Mouse (Mus musculus) heart, embryonic 11.5 days (tissue): ENCODE results near the gene Unk. TPM values are rescaled to one million over a fixed set of nuclear protein-coding genes. Genes with fewer than 3 reads are reported as not detected.

Experiments
- ATAC-seq: fragments of 200-750 bp; cut with Nextera tagmentation; replicated peaks from 2 replicates; pipeline ENCODE4 v1.8.0; 2017; ENCODE audit warnings: moderate library complexity; ENCODE audit not compliant: insufficient number of reproducible peaks, low FRiP score, low TSS enrichment
- H3K27ac ChIP-seq: fragments of 300-500 bp; sonication (generic); 2 replicates; pipeline ENCODE4 v1.5.1; 2014; ENCODE audit warnings: mild to moderate bottlenecking, low read depth, low read length
- H3K27me3 ChIP-seq: fragments of 300-500 bp; sonication (generic); 2 replicates; pipeline ENCODE4 v1.6.1; 2014; ENCODE audit warnings: mild to moderate bottlenecking, low read length, mixed read lengths; ENCODE audit not compliant: control insufficient read depth, insufficient read depth
- H3K36me3 ChIP-seq: fragments of 300-500 bp; sonication (generic); 2 replicates; pipeline ENCODE4 v1.6.1; 2014; ENCODE audit warnings: mild to moderate bottlenecking, low read length, moderate library complexity, mixed read lengths; ENCODE audit not compliant: control insufficient read depth, insufficient read depth
- H3K4me1 ChIP-seq: fragments of 300-500 bp; sonication (generic); 2 replicates; pipeline ENCODE4 v1.6.1; 2014; ENCODE audit warnings: low read length; ENCODE audit not compliant: control insufficient read depth, insufficient read depth
- H3K4me2 ChIP-seq: fragments of 300-500 bp; sonication (generic); 2 replicates; pipeline ENCODE4 v1.6.1; 2014; ENCODE audit warnings: mild to moderate bottlenecking, moderate library complexity
- H3K4me3 ChIP-seq: fragments of 300-500 bp; sonication (generic); 2 replicates; pipeline ENCODE4 v1.5.1; 2014; ENCODE audit warnings: low read depth, low read length
- H3K9ac ChIP-seq: fragments of 300-500 bp; sonication (generic); 2 replicates; pipeline ENCODE4 v1.6.1; 2014; ENCODE audit warnings: mild to moderate bottlenecking, low read depth, low read length, moderate library complexity
- H3K9me3 ChIP-seq: fragments of 300-500 bp; sonication (generic); replicated peaks from 2 replicates; pipeline ENCODE4 v1.6.1; 2016; ENCODE audit warnings: low read length; ENCODE audit not compliant: control insufficient read depth
- WGBS: fragments of 180-500 bp; shearing (Covaris S2); extraction: QIAGEN DNeasy Blood & Tissue Kit; methylation state at CpG from one replicate; pipeline ENCODE4 v1.1.7; 2014; ENCODE audit not compliant: insufficient replicate concordance; 5-methylcytosine and 5-hydroxymethylcytosine counted together
- polyA plus RNA-seq: library from polyadenylated mRNA; unstranded; fragments of >200 nt; fragmentation: Nextera tagmentation; extraction: Ambion mirVana; gene quantifications from 2 replicates; pipeline ENCODE4 v1.2.1, GENCODE M21; 2014

The Unk gene
- polyA plus RNA-seq, 1 experiment from 2014 or later: 18.7 TPM

- Histone ChIP-seq H3K4me3 (no peak overlapping the region), H3K27me3 (peaks cover 20% of the 10 kb centered on the region), H3K9me3 (no peaks in the 10 kb centered on the region), H3K4me1 (peaks cover 83% of the 10 kb centered on the region), H3K9ac (no peak overlapping the region), H3K4me2 (no peak overlapping the region), H3K27ac (peak overlapping the region; percentile 96), H3K36me3 (no peaks in the 10 kb centered on the region)
- no peak for ATAC-seq
- WGBS: 75% methylated on average over 2 of the region's 2 CpGs
Measured at GRCm38 (mm10) chr11:116105065-116105464, 74.9 kb downstream of the Unk start.

GRCm38 (mm10) chr11:116106154-116106962, 76.2 kb downstream of the Unk start:
- Histone ChIP-seq H3K4me3 (peak overlapping the region; percentile 71), H3K9ac (peak overlapping the region; percentile 36), H3K36me3 (no peaks in the 10 kb centered on the region), H3K27me3 (peaks cover 21% of the 10 kb centered on the region), H3K4me2 (peak overlapping the region; percentile 87), H3K27ac (peak overlapping the region; percentile 24), H3K4me1 (peaks cover 77% of the 10 kb centered on the region), H3K9me3 (no peaks in the 10 kb centered on the region)
- ATAC-seq: no peak
- 31% methylated on average over 32 of the region's 32 CpGs for WGBS

- WGBS: 27% methylated on average over 14 of the region's 14 CpGs
- Histone ChIP-seq H3K36me3 (no peaks in the 10 kb centered on the region), H3K4me1 (peaks cover 69% of the 10 kb centered on the region), H3K9me3 (no peaks in the 10 kb centered on the region), H3K9ac (peak overlapping the region; percentile 84; the same call in 1 of the 2 replicates), H3K4me2 (peak overlapping the region; percentile 87), H3K27ac (0 out of 2 replicates have a peak overlapping the region, but pooled peaks have one; percentile 5), H3K27me3 (peaks cover 21% of the 10 kb centered on the region), H3K4me3 (peak overlapping the region; percentile 71; the same call in 1 of the 2 replicates)
- no peak for ATAC-seq
Measured at GRCm38 (mm10) chr11:116106963-116107776, 77.0 kb downstream of the Unk start.

- 19% methylated on average over 19 of the region's 19 CpGs for WGBS
- Histone ChIP-seq H3K27ac (no peak overlapping the region), H3K27me3 (peaks cover 21% of the 10 kb centered on the region)
Measured at GRCm38 (mm10) chr11:116107777-116108285, 77.7 kb downstream of the Unk start.

GRCm38 (mm10) chr11:116108464-116109137, 78.5 kb downstream of the Unk start:
- Histone ChIP-seq H3K9me3 (no peaks in the 10 kb centered on the region), H3K9ac (peak overlapping the region; percentile 84), H3K4me3 (peak overlapping the region; percentile 71), H3K27me3 (peaks cover 21% of the 10 kb centered on the region), H3K36me3 (no peaks in the 10 kb centered on the region), H3K27ac (peak overlapping the region; percentile 79; the same call in 1 of the 2 replicates), H3K4me1 (peaks cover 59% of the 10 kb centered on the region), H3K4me2 (peak overlapping the region; percentile 87)
- ATAC-seq: no peak
- WGBS: 9% methylated on average over 23 of the region's 23 CpGs

More at GRCm38 (mm10) chr11:116107777-116108285, 77.7 kb downstream of the Unk start:
- ATAC-seq: no peak
- H3K9ac ChIP-seq: peak overlapping the region; percentile 84
- no peaks in the 10 kb centered on the region for H3K9me3 ChIP-seq
- H3K4me2 ChIP-seq: peak overlapping the region; percentile 87
- peaks cover 66% of the 10 kb centered on the region for H3K4me1 ChIP-seq
- H3K36me3 ChIP-seq: no peaks in the 10 kb centered on the region
- peak overlapping the region; percentile 71 for H3K4me3 ChIP-seq

GRCm38 (mm10) chr11:116109441-116110081, 79.4 kb downstream of the Unk start:
- Histone ChIP-seq H3K4me3 (peak overlapping the region; percentile 71), H3K36me3 (no peaks in the 10 kb centered on the region), H3K27me3 (peaks cover 21% of the 10 kb centered on the region), H3K9me3 (no peaks in the 10 kb centered on the region), H3K4me1 (peaks cover 49% of the 10 kb centered on the region), H3K9ac (peak overlapping the region; percentile 84), H3K27ac (peak overlapping the region; percentile 79), H3K4me2 (peak overlapping the region; percentile 87)
- ATAC-seq: no peak
- WGBS: 2% methylated on average over 69 of the region's 70 CpGs

GRCm38 (mm10) chr11:116110131-116110530, 80.0 kb downstream of the Unk start:
- Histone ChIP-seq H3K9me3 (no peaks in the 10 kb centered on the region), H3K9ac (peak overlapping the region; percentile 84), H3K4me2 (peak overlapping the region; percentile 87), H3K27me3 (peaks cover 21% of the 10 kb centered on the region), H3K4me1 (peaks cover 45% of the 10 kb centered on the region), H3K36me3 (no peaks in the 10 kb centered on the region), H3K4me3 (peak overlapping the region; percentile 71), H3K27ac (peak overlapping the region; percentile 79)
- peak; percentile 76 for ATAC-seq
- WGBS: 1% methylated on average over 35 of the region's 35 CpGs
